Mouse (Mus musculus): Measurements from ENCODE around the gene Kcnq1. TPM values are rescaled to one million over a fixed set of nuclear protein-coding genes. Genes with fewer than 3 reads are reported as not detected.

Gene Kcnq1
- polyA plus RNA-seq, 1 experiment from 2014 or later = 1.5 TPM

- H3K27ac ChIP-seq (ENCODE audit: low read depth, low read length) = no peak overlapping the region
Observed at GRCm38 (mm10) chr7:143300681-143301080, 194.5 kb downstream of the Kcnq1 start.

GRCm38 (mm10) chr7:143302156-143302555 is 196.0 kb downstream of the Kcnq1 start:
- H3K27me3 ChIP-seq (ENCODE audit: control insufficient read depth, insufficient read depth, low read length) = no peaks in the 10 kb centered on the region
- 92% methylated on average over 7 of the region's 7 CpGs for WGBS
- DNase-seq (ENCODE audit: low spot score) = no peak
- no peak overlapping the region for H3K4me3 ChIP-seq (ENCODE audit: low read depth, low read length)
- no peak overlapping the region for H3K27ac ChIP-seq (ENCODE audit: low read depth, low read length)
- no peak for ATAC-seq (replicated peaks; ENCODE audit: low FRiP score)
- H3K9me3 ChIP-seq (ENCODE audit: control insufficient read depth, low read length) = no peaks in the 10 kb centered on the region
- H3K4me1 ChIP-seq (replicated peaks; ENCODE audit: control insufficient read depth, insufficient read depth, low read length) = 0 out of 2 replicates have a peak, but pooled peaks cover 3% of the 10 kb centered on the region
- no peaks in the 10 kb centered on the region for H3K36me3 ChIP-seq (ENCODE audit: control insufficient read depth, insufficient read depth, low read length)
- H3K4me2 ChIP-seq (ENCODE audit: low read depth, low read length, severe bottlenecking) = no peak overlapping the region
- no peak overlapping the region for H3K9ac ChIP-seq (ENCODE audit: low read length)

More at GRCm38 (mm10) chr7:143300681-143301080, 194.5 kb downstream of the Kcnq1 start:
- DNase-seq (ENCODE audit: low spot score) (no peak), ATAC-seq (replicated peaks; ENCODE audit: low FRiP score) (no peak)
- Histone ChIP-seq H3K4me1 (replicated peaks; ENCODE audit: control insufficient read depth, insufficient read depth, low read length) (0 out of 2 replicates have a peak, but pooled peaks cover 3% of the 10 kb centered on the region), H3K27me3 (ENCODE audit: control insufficient read depth, insufficient read depth, low read length) (no peaks in the 10 kb centered on the region), H3K9ac (ENCODE audit: low read length) (no peak overlapping the region), H3K4me3 (ENCODE audit: low read depth, low read length) (no peak overlapping the region), H3K4me2 (ENCODE audit: low read depth, low read length, severe bottlenecking) (no peak overlapping the region), H3K9me3 (ENCODE audit: control insufficient read depth, low read length) (no peaks in the 10 kb centered on the region), H3K36me3 (ENCODE audit: control insufficient read depth, insufficient read depth, low read length) (no peaks in the 10 kb centered on the region)
- WGBS = 91% methylated on average over 3 of the region's 3 CpGs

DNA sequence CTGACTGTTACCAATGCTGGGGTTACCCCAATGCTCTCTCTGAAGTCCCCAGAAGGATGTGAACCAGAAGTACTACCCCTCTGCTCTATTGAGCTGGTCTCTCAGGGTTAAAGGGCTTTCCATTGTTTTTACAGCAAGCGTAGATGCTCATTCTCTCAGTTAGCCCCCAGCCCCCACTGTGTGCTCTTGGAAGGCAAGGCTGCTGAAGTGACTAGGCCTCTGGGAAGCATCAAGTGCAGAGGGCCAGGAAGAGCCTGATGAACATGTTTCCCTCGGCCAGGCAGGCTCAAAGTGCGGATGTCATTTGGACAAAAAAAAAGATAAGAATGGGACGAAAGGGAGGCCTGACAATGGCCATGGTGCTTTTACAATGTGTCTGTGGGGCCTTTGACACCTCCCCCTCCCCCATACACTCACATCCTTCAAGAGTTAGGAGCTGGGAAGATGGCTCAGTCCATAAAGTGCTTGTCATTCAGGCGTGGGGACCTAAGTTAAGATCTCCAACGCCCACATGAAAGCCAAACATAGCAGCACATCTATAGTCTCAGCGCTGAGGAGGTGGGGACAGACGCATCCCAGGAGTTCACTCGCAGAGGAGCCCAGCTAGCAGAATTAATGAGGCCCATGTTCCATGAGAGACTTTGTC is 196.6 kb downstream of the Kcnq1 start:
- no peaks in the 10 kb centered on the region for H3K9me3 ChIP-seq (ENCODE audit: control insufficient read depth, low read length)
- no peaks in the 10 kb centered on the region for H3K27me3 ChIP-seq (ENCODE audit: control insufficient read depth, insufficient read depth, low read length)
- no peak for ATAC-seq (replicated peaks; ENCODE audit: low FRiP score)
- H3K9ac ChIP-seq (ENCODE audit: low read length) = no peak overlapping the region
- no peak for DNase-seq (ENCODE audit: low spot score)
- 74% methylated on average over 9 of the region's 9 CpGs for WGBS
- no peak overlapping the region for H3K4me3 ChIP-seq (ENCODE audit: low read depth, low read length)
- no peak overlapping the region for H3K27ac ChIP-seq (ENCODE audit: low read depth, low read length)
- H3K36me3 ChIP-seq (ENCODE audit: control insufficient read depth, insufficient read depth, low read length) = no peaks in the 10 kb centered on the region
- H3K4me2 ChIP-seq (ENCODE audit: low read depth, low read length, severe bottlenecking) = no peak overlapping the region
- 0 out of 2 replicates have a peak, but pooled peaks cover 3% of the 10 kb centered on the region for H3K4me1 ChIP-seq (replicated peaks; ENCODE audit: control insufficient read depth, insufficient read depth, low read length)

GRCm38 (mm10) chr7:143303557-143303956 is 197.4 kb downstream of the Kcnq1 start:
- 94% methylated on average over 5 of the region's 5 CpGs for WGBS
- ATAC-seq (replicated peaks; ENCODE audit: low FRiP score) = no peak
- no peaks in the 10 kb centered on the region for H3K36me3 ChIP-seq (ENCODE audit: control insufficient read depth, insufficient read depth, low read length)
- H3K9ac ChIP-seq (ENCODE audit: low read length) = no peak overlapping the region
- no peak overlapping the region for H3K27ac ChIP-seq (ENCODE audit: low read depth, low read length)
- H3K4me1 ChIP-seq (replicated peaks; ENCODE audit: control insufficient read depth, insufficient read depth, low read length) = 0 out of 2 replicates have a peak, but pooled peaks cover 3% of the 10 kb centered on the region
- H3K9me3 ChIP-seq (ENCODE audit: control insufficient read depth, low read length) = no peaks in the 10 kb centered on the region
- H3K27me3 ChIP-seq (ENCODE audit: control insufficient read depth, insufficient read depth, low read length) = no peaks in the 10 kb centered on the region
- H3K4me2 ChIP-seq (ENCODE audit: low read depth, low read length, severe bottlenecking) = no peak overlapping the region
- no peak for DNase-seq (ENCODE audit: low spot score)
- H3K4me3 ChIP-seq (ENCODE audit: low read depth, low read length) = no peak overlapping the region

DNA sequence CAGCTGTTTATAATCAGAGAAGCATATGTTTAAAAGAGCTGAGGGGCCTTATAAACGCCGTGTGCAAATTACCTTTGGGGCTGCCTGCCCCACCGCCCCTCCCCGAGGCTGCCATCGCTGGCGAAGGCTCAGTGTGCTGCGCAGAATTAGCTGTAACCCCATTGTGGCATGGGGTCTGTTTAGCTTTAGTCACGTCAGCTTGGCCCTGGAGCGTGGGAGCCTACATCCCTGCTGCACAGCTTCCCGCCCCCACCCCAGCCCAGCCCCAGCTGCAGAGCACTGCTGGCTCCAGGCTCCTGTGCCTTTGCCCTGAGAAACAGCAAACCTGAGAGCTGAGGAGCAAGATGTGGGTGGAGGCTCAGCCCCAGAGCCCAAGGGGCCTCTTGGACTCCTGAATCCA is 199.6 kb downstream of the Kcnq1 start:
- DNase-seq (ENCODE audit: low spot score) (no peak), ATAC-seq (replicated peaks; ENCODE audit: low FRiP score) (no peak)
- Histone ChIP-seq H3K27ac (ENCODE audit: low read depth, low read length) (no peak overlapping the region), H3K9me3 (ENCODE audit: control insufficient read depth, low read length) (no peaks in the 10 kb centered on the region), H3K4me3 (ENCODE audit: low read depth, low read length) (no peak overlapping the region), H3K4me2 (ENCODE audit: low read depth, low read length, severe bottlenecking) (no peak overlapping the region), H3K36me3 (ENCODE audit: control insufficient read depth, insufficient read depth, low read length) (no peaks in the 10 kb centered on the region), H3K4me1 (replicated peaks; ENCODE audit: control insufficient read depth, insufficient read depth, low read length) (no peaks in the 10 kb centered on the region; the same call in 1 of the 2 replicates), H3K9ac (ENCODE audit: low read length) (no peak overlapping the region), H3K27me3 (ENCODE audit: control insufficient read depth, insufficient read depth, low read length) (no peaks in the 10 kb centered on the region)
- 46% methylated on average over 10 of the region's 10 CpGs for WGBS

DNA sequence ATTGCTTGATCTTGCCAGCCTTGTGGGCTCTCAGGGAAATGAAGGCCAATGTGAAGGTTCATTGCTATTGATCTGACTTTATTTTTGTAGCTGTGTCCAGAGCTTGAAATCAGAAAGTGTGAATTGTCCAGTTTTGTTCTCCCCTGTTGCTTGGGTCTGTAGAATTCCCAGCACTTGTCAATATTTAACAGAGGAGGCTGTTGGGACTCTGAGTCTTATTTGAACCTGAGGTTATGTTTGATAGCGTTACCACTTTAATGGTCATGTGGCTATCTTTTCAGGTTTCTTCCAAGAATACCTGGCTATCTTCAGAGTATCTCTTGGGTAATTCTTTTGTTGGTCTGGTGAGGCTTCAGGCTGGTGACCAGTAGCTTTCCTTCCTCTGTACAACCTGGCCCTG is 201.8 kb downstream of the Kcnq1 start:
- Histone ChIP-seq H3K27ac (ENCODE audit: low read depth, low read length) (no peak overlapping the region), H3K27me3 (ENCODE audit: control insufficient read depth, insufficient read depth, low read length) (no peaks in the 10 kb centered on the region), H3K36me3 (ENCODE audit: control insufficient read depth, insufficient read depth, low read length) (no peaks in the 10 kb centered on the region), H3K4me3 (ENCODE audit: low read depth, low read length) (no peak overlapping the region), H3K9me3 (ENCODE audit: control insufficient read depth, low read length) (no peaks in the 10 kb centered on the region), H3K4me1 (replicated peaks; ENCODE audit: control insufficient read depth, insufficient read depth, low read length) (no peaks in the 10 kb centered on the region; the same call in 1 of the 2 replicates), H3K4me2 (ENCODE audit: low read depth, low read length, severe bottlenecking) (no peak overlapping the region), H3K9ac (ENCODE audit: low read length) (no peak overlapping the region)
- WGBS = 94% methylated on average over 1 of the region's 1 CpGs
- ATAC-seq (replicated peaks; ENCODE audit: low FRiP score) (no peak), DNase-seq (ENCODE audit: low spot score) (no peak)

- Histone ChIP-seq H3K4me2 (ENCODE audit: low read depth, low read length, severe bottlenecking) (no peak overlapping the region), H3K4me1 (replicated peaks; ENCODE audit: control insufficient read depth, insufficient read depth, low read length) (no peaks in the 10 kb centered on the region; the same call in 1 of the 2 replicates), H3K27ac (ENCODE audit: low read depth, low read length) (no peak overlapping the region), H3K27me3 (ENCODE audit: control insufficient read depth, insufficient read depth, low read length) (no peaks in the 10 kb centered on the region), H3K9me3 (ENCODE audit: control insufficient read depth, low read length) (no peaks in the 10 kb centered on the region), H3K4me3 (ENCODE audit: low read depth, low read length) (no peak overlapping the region), H3K36me3 (ENCODE audit: control insufficient read depth, insufficient read depth, low read length) (no peaks in the 10 kb centered on the region), H3K9ac (ENCODE audit: low read length) (no peak overlapping the region)
- WGBS = 71% methylated on average over 3 of the region's 3 CpGs
- ATAC-seq (replicated peaks; ENCODE audit: low FRiP score) (no peak), DNase-seq (ENCODE audit: low spot score) (no peak)
Observed at GRCm38 (mm10) chr7:143310311-143310710, 204.1 kb downstream of the Kcnq1 start.

GRCm38 (mm10) chr7:143310847-143311246 is 204.7 kb downstream of the Kcnq1 start:
- H3K27me3 ChIP-seq (ENCODE audit: control insufficient read depth, insufficient read depth, low read length) = no peaks in the 10 kb centered on the region
- ATAC-seq (replicated peaks; ENCODE audit: low FRiP score) (no peak), DNase-seq (ENCODE audit: low spot score) (no peak)
- no peak overlapping the region for H3K9ac ChIP-seq (ENCODE audit: low read length)
- H3K4me2 ChIP-seq (ENCODE audit: low read depth, low read length, severe bottlenecking) = no peak overlapping the region
- no peaks in the 10 kb centered on the region for H3K9me3 ChIP-seq (ENCODE audit: control insufficient read depth, low read length)
- 78% methylated on average over 8 of the region's 8 CpGs for WGBS
- H3K36me3 ChIP-seq (ENCODE audit: control insufficient read depth, insufficient read depth, low read length) = no peaks in the 10 kb centered on the region
- no peak overlapping the region for H3K4me3 ChIP-seq (ENCODE audit: low read depth, low read length)
- H3K4me1 ChIP-seq (replicated peaks; ENCODE audit: control insufficient read depth, insufficient read depth, low read length) = no peaks in the 10 kb centered on the region; the same call in 1 of the 2 replicates
- no peak overlapping the region for H3K27ac ChIP-seq (ENCODE audit: low read depth, low read length)

- H3K4me1 ChIP-seq (replicated peaks; ENCODE audit: control insufficient read depth, insufficient read depth, low read length) = no peaks in the 10 kb centered on the region; the same call in 1 of the 2 replicates
- H3K9ac ChIP-seq (ENCODE audit: low read length) = no peak overlapping the region
- WGBS = 84% methylated on average over 7 of the region's 7 CpGs
- H3K4me3 ChIP-seq (ENCODE audit: low read depth, low read length) = no peak overlapping the region
- DNase-seq (ENCODE audit: low spot score) (no peak), ATAC-seq (replicated peaks; ENCODE audit: low FRiP score) (no peak)
- H3K4me2 ChIP-seq (ENCODE audit: low read depth, low read length, severe bottlenecking) = no peak overlapping the region
- no peaks in the 10 kb centered on the region for H3K9me3 ChIP-seq (ENCODE audit: control insufficient read depth, low read length)
- H3K36me3 ChIP-seq (ENCODE audit: control insufficient read depth, insufficient read depth, low read length) = no peaks in the 10 kb centered on the region
- no peaks in the 10 kb centered on the region for H3K27me3 ChIP-seq (ENCODE audit: control insufficient read depth, insufficient read depth, low read length)
- H3K27ac ChIP-seq (ENCODE audit: low read depth, low read length) = no peak overlapping the region
Observed at GRCm38 (mm10) chr7:143311471-143311870, 205.3 kb downstream of the Kcnq1 start.

Measured in forebrain, embryonic 11.5 days (tissue).